Mouse (Mus musculus): ENCODE results near the gene Tecpr1.

The Tecpr1 gene

GRCm38 (mm10) chr5:144249871-144250270, 26.5 kb upstream of the Tecpr1 start:
- DNase-seq = no peak

- no peak for DNase-seq
Observed at GRCm38 (mm10) chr5:144247906-144248585, 24.6 kb upstream of the Tecpr1 start.

GRCm38 (mm10) chr5:144247307-144247706, 23.9 kb upstream of the Tecpr1 start:
- DNase-seq = no peak

GRCm38 (mm10) chr5:144246669-144247068, 23.3 kb upstream of the Tecpr1 start:
- DNase-seq = no peak

GRCm38 (mm10) chr5:144245592-144245991, 22.2 kb upstream of the Tecpr1 start:
- DNase-seq = no peak

GRCm38 (mm10) chr5:144243901-144244487, 20.6 kb upstream of the Tecpr1 start, which contains the start of gene Bri3:
Gene Bri3 (plus strand): TSS chr5:144244437.
- no peak for DNase-seq

- DNase-seq = no peak
Observed at GRCm38 (mm10) chr5:144238969-144239368, 15.6 kb upstream of the Tecpr1 start.

- no peak for DNase-seq
Observed at GRCm38 (mm10) chr5:144234714-144235113, 11.3 kb upstream of the Tecpr1 start.

GRCm38 (mm10) chr5:144234222-144234621, 10.8 kb upstream of the Tecpr1 start:
- DNase-seq = no peak

- DNase-seq = no peak
Observed at GRCm38 (mm10) chr5:144232531-144232930, 9.1 kb upstream of the Tecpr1 start.

GRCm38 (mm10) chr5:144231410-144231809, 8.0 kb upstream of the Tecpr1 start:
- no peak for DNase-seq

GRCm38 (mm10) chr5:144230216-144230615, 6.8 kb upstream of the Tecpr1 start:
- no peak for DNase-seq

GRCm38 (mm10) chr5:144226220-144226619, 2.8 kb upstream of the Tecpr1 start:
- no peak for DNase-seq

GRCm38 (mm10) chr5:144223899-144224816, 743 bp upstream of the Tecpr1 start:
- DNase-seq = peak in 1 of 2 experiments; percentile 43

GRCm38 (mm10) chr5:144222811-144223502, 458 bp downstream of the Tecpr1 start:
- DNase-seq = peak; percentile 87 to 93

- DNase-seq = no peak
Observed at GRCm38 (mm10) chr5:144221305-144221704, 2.1 kb downstream of the Tecpr1 start.

- DNase-seq = no peak
Observed at GRCm38 (mm10) chr5:144219936-144220335, 3.5 kb downstream of the Tecpr1 start.

GRCm38 (mm10) chr5:144219306-144219705, 4.1 kb downstream of the Tecpr1 start:
- DNase-seq = peak in 1 of 2 experiments; percentile 50

- DNase-seq = no peak
Observed at GRCm38 (mm10) chr5:144218061-144218460, 5.4 kb downstream of the Tecpr1 start.

- DNase-seq = no peak
Observed at GRCm38 (mm10) chr5:144215992-144216391, 7.4 kb downstream of the Tecpr1 start.

- DNase-seq = peak; percentile 69 to 83
Observed at GRCm38 (mm10) chr5:144214453-144214852, 9.0 kb downstream of the Tecpr1 start.

- peak; percentile 70 to 78 for DNase-seq
Observed at GRCm38 (mm10) chr5:144207478-144207877, 15.9 kb downstream of the Tecpr1 start.

- DNase-seq = peak; percentile 55 to 71
Observed at GRCm38 (mm10) chr5:144206069-144206468, 17.3 kb downstream of the Tecpr1 start.

Data from cerebellum, postnatal 25 days (tissue).